Mouse (Mus musculus) intestine, embryonic 14.5 days (tissue): ENCODE results near the gene Gas2l3. TPM values are rescaled to one million over a fixed set of nuclear protein-coding genes. Genes with fewer than 3 reads are reported as not detected.

Experiments used
- polyA plus RNA-seq: library from polyadenylated mRNA; unstranded; fragments of >200 nt; fragmentation: Nextera tagmentation; extraction: Ambion mirVana; gene quantifications from 2 replicates; pipeline ENCODE4 v1.2.1, GENCODE M21; 2014

The Gas2l3 gene
- polyA plus RNA-seq, 1 experiment from 2014 or later: 22.3 TPM

Other genes starting within 250 kb of the Gas2l3 start
- 0.55 and 1.6 TPM in 2 replicates for gene Ano4, start 99.2 kb downstream of the Gas2l3 start, polyA plus RNA-seq
- gene Nr1h4, start 89.6 kb upstream of the Gas2l3 start, polyA plus RNA-seq: 16.2 and 17.8 TPM in 2 replicates
- gene Slc17a8, start 177.3 kb upstream of the Gas2l3 start, polyA plus RNA-seq: not detected in 2 replicates
- 14.3 and 14.5 TPM in 2 replicates for gene Scyl2, start 242.3 kb upstream of the Gas2l3 start, polyA plus RNA-seq